Mouse (Mus musculus) T-helper 17 cell (primary cell): ENCODE results near the gene Med16.

Experiments
- in situ Hi-C, 2 experiments: fragments of 300-600 bp; cut with MboI, MseI; formaldehyde crosslinking; loops; 1 replicate in 1 of 2; 2 replicates in 1 of 2; pipeline ENCODE4 v1.15.1; 2025; ENCODE audit warnings: high pct_unique_total_duplicates in 2 of 2

Med16 gene

DNA sequence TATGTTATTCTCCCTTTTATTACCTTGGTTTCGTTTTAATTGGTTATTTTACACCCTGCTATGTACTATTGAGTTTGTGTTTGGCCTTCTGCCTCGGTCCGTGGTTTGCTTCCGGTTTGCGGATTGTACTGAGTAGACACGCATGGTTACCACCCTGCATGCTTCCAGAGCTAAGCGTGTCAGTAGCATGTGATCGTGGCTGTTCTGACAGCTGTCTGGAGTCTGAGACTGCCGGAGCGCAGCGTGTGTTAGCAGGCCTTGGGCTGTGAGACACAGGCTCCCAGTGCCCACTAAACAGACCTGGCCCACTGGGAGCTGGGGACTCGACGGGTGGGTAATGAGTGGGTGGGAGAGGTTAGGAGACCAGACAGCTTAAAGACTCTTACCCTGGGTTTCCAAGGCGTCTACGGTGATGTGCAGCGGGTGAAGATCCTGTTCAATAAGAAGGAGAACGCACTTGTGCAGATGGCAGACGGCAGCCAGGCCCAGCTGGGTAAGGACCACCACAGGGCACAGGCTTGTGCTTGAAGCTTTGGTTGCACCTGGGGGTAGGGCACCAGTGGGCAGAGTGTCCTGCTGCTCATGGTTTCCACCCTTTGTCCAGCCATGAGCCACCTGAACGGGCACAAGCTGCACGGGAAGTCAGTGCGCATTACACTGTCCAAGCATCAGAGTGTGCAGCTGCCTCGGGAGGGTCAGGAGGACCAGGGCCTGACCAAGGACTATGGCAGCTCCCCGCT is 46.5 kb downstream of the Med16 start:
- in situ Hi-C loops = loop anchor here in 1 of 2 experiments (25.0 kb wide), 1 partner anchor 1275 kb away; the partner anchor contains the start of gene Syde1

DNA sequence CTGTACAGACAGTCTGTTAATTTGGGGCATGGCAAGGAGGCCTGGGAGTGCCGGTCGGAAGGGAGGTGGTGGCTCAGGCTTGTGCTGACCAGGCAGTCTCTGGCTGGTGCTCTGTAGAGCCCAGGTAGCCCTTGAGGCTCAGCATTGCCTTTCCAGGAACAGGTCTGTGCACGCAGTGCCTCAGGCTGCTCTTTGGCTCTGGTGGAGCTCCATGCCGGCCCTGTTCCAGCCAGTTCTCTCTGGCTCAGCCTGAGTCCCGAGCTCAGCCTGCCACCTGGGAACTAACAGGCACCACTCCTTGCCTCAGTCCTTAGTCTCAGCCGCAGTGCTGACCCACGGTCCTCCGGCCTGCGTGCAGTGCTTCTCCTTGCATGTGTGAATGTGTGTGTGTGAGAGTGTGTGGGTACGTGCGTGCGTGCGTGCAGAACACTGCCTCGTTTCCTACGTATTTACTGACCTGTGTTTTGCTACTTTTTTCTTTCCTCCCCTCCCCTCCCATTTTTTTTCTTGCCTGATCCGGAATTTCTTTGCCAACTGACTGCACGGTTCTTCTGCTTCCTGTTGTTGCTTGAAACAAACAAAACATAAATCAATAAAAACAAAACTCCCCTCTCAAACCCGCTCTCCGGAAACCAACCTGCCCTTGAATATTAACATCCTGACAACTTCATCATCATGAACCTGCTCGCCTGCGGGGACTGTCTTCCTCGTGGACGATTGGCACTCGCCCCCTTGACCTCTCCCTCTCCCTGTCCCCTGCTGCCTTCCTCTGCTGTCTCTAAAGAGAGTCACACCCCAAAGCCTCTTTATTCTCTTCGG is 47.3 kb downstream of the Med16 start:
- in situ Hi-C loops = loop anchor here in 1 of 2 experiments (25.0 kb wide), 1 partner anchor 1274 kb away; the partner anchor contains the start of gene Syde1

DNA sequence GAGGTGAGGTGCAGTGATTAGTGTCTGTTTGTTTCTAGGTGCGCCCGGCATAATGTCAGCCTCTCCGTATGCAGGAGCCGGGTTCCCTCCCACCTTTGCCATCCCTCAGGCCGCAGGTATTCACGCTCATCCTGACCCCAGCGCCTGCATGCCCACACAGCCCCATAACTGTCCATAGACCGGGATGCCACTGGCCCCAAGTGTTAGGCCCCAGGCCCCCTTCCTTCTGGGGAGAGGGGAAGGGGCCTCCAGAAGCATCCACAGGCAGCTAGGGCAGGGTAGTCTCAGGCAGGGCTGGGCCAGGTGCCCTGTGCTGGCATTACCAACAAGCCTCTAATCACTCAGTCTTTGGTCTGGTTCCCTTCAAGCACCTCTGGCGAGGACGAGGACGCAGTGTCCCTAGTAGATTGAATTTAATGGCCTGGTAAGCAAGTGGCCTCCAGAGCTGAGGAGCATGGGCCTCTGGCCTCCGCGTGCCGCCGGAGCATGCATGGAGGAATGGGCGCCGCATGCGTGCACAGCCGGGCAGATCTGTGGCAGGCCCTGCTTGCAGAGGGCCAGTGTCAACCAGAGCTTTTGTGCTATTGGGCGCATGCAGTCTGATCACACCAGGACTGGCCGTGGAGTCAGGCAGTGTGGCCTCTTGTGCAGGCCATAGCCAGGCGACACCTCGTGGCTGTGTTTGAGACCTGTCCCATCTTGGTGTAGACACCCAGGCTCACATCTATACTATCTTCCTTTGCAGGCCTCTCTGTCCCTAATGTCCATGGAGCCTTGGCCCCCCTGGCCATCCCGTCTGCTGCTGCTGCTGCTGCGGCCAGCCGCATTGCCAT is 48.4 kb downstream of the Med16 start:
- in situ Hi-C loops = loop anchor here in 1 of 2 experiments (25.0 kb wide), 1 partner anchor 1273 kb away; the partner anchor contains the start of gene Syde1

DNA sequence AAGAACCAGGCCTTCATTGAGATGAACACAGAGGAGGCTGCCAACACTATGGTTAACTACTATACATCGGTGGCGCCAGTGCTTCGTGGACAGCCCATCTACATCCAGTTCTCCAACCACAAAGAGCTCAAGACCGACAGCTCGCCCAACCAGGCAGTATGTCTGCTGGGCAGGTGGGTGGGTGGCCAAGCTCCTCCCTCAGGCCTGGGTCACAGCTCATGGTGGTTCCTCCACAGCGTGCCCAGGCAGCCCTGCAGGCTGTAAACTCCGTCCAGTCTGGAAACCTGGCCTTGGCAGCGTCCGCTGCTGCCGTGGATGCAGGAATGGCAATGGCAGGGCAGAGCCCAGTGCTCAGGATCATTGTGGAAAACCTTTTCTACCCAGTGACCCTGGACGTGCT is 49.6 kb downstream of the Med16 start:
- in situ Hi-C loops = loop anchor here in 1 of 2 experiments (25.0 kb wide), 1 partner anchor 1272 kb away; the partner anchor contains the start of gene Syde1

DNA sequence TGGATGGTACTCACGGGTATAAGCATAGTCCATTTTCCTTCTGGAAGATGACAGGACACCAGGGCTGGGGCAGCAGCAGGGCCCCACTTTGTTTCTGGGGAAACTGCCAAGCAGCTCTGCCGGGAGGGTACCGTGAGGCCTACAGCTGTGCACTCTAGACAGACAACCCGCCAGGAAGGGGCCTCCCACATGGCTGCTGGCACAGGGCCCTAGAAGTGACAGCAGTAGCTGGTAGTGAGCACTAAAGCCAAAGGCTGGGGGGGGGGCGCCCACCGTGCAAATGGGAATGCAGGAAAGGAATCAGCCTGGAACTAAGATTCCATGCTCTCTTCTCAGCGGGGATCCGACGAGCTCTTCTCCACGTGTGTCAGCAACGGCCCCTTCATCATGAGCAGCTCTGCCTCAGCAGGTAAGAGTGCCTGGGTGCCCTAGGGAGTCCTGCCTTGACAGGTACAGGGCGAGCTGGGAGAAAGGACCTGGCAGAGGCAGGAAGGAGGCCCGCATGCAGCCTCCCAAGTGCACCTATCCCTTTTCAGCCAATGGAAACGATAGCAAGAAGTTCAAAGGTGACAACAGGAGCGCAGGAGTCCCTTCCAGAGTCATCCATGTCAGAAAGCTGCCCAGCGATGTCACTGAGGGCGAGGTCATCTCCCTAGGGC is 50.2 kb downstream of the Med16 start:
- in situ Hi-C loops = loop anchor here in 1 of 2 experiments (25.0 kb wide), 1 partner anchor 1271 kb away; the partner anchor contains the start of gene Syde1

DNA sequence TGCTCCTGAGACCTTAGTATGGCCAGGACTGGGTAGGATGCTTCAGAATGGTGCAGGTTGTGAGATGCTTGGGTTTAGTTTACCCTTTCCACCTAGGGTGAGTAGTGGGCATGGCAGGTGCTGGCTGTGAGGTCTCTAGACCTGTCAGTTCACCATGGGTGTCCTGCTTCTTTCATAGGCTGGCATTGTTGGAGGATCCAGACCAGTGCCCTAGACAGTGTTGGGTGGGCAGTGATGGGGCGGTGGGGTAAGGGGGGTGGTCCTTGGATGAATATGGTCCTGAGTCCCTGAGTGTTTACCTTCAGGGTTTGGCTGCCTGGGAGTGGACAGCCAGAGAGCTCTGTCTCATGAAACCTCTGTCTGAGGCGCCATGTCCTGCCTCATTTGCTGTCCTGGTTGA is 50.8 kb downstream of the Med16 start:
- in situ Hi-C loops = loop anchor here in 1 of 2 experiments (25.0 kb wide), 1 partner anchor 1271 kb away; the partner anchor contains the start of gene Syde1

DNA sequence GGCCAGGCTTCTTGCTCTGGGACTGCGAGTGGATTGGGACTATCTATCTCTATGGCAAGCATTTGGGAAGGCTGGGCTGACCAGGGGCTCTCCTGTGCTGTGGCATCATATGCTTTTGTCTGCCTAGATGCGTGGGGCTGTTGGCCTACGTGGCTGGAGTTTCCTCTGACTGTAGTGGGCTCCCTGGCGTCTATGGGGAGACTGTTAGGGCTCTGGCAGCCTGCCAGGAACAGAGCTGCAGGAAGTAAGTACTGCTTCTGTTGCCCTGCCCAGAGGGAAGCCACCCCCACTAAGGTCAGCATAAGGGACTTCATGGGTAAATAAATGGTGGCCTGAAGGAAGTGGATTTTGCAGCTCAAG is 51.3 kb downstream of the Med16 start:
- in situ Hi-C loops = loop anchor here in 1 of 2 experiments (25.0 kb wide), 1 partner anchor 1270 kb away; the partner anchor contains the start of gene Syde1

DNA sequence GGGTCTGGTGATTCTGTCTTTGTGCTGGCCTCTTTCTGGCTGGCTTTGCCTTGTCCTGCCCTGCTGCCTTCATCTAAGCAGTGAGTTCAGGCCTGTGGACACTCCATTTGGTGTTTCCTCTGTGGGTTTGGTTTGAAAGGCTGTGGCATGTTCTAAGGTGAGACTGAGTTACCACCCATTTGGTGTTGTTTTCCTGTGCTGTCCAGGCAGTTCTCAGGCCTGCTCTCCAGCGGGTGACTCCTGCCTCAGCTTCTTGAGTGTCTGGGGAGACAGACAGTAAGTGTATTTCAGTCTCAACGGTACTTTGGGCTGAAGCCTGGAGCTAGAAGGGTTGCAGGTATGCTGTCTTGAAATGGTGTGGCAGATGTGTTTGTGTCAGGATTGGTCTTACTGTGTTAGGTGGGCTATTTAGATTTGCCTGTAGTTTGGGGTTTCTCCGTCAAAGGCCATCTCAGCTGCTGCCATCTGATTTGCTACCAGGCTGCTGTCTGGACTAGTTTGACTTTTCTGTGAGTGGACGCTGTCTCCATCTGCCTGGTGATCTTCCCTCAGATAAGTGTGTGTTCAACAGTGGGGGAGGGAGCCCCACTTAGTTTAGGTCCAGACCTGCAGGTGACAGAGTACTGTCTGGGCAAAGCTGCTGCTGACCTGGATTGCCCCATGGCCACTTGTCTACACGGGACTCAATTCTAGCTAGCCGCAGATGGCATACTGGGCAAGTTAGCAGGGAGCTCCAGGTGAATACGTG is 51.8 kb downstream of the Med16 start:
- in situ Hi-C loops = loop anchor here in 1 of 2 experiments (25.0 kb wide), 1 partner anchor 1270 kb away; the partner anchor contains the start of gene Syde1

DNA sequence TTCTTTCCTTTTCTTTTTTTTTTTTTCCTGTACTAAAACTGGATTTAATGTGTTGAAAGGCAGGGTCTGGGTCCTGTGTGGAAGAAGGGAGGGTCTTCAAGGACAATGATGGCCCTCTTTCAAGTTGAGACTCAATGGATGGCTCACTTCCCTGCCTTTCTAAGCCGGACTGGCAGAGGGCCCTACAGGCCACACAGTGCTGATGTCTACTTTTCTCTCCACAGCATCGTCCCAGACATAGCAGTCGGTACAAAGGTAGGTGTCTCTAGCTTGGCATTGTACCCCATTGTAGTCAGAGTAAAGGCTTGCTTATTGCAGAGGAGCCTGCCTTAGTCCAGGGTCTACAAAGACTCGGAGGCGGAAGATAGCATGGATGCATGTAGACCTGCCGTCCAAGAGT is 52.4 kb downstream of the Med16 start:
- in situ Hi-C loops = loop anchor here in 1 of 2 experiments (25.0 kb wide), 1 partner anchor 1269 kb away; the partner anchor contains the start of gene Syde1

DNA sequence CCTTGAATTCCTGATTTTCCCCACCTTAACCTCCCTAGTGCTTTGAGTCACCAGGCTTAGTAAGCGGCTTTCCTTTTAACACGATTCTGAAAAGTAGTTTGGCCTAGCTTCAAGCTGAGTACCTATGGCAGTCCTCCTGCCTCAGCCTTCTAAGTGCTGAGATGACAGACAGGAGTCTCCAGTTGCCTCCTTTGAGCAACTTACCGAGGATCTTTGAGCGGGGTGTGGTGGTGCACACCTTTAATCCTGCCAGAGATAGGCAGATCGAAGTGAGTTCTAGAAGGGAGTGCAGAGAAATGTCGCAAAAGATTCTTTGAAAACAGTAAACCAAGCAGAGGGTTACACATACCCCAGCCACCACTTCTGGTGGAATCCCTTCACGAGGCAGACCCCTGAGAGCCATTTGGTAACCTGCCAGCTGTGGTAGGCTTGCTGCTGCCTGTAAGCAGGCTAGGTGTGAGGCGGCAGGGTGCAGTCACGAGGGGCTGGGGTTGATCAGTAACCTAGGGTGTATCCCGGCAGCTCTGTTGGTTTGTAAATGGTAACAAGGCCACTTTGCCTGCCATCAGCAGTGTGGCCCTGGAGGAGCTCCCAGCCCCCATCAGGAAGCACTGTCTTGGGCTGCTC is 53.1 kb downstream of the Med16 start:
- in situ Hi-C loops = loop anchor here in 1 of 2 experiments (25.0 kb wide), 1 partner anchor 1268 kb away; the partner anchor contains the start of gene Syde1

DNA sequence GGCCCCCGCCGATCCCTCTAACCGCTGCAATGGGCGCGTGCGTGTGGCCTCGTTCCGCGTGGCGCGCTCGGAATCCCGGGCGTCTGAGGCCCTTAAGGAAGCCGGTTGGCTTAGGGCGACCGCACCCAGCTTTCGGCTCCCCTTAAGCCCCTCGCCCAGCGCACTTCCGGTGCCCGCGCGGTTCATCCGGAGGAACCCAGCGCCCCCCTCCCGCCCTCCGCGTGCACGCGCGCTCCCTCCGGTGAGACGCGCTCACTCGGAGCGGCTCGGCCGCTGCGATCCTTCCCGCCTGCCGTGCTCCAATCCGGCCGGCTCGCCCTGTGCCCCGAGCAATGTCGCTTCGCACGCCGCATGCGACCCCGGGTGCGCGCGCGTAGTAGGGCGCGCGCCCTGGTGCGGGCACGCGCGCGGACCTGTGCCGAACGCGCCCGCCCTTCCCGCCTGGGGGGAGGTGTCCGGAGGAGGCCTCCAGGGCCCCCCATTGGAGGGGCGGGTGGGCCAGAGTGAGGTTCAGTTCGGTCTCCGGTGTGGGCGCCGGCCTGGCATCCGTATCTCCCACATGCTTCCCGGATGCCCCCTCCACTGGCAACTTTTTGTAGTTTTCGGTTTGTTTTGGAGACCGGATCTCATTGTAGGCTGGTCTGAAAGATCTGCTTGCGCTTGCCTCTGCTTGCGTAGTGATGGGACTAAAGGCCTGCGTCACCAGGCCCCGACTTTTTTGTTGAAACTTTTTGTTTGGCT is 53.8 kb downstream of the Med16 start:
- in situ Hi-C loops = loop anchor here in 1 of 2 experiments (25.0 kb wide), 1 partner anchor 1268 kb away; the partner anchor contains the start of gene Syde1

DNA sequence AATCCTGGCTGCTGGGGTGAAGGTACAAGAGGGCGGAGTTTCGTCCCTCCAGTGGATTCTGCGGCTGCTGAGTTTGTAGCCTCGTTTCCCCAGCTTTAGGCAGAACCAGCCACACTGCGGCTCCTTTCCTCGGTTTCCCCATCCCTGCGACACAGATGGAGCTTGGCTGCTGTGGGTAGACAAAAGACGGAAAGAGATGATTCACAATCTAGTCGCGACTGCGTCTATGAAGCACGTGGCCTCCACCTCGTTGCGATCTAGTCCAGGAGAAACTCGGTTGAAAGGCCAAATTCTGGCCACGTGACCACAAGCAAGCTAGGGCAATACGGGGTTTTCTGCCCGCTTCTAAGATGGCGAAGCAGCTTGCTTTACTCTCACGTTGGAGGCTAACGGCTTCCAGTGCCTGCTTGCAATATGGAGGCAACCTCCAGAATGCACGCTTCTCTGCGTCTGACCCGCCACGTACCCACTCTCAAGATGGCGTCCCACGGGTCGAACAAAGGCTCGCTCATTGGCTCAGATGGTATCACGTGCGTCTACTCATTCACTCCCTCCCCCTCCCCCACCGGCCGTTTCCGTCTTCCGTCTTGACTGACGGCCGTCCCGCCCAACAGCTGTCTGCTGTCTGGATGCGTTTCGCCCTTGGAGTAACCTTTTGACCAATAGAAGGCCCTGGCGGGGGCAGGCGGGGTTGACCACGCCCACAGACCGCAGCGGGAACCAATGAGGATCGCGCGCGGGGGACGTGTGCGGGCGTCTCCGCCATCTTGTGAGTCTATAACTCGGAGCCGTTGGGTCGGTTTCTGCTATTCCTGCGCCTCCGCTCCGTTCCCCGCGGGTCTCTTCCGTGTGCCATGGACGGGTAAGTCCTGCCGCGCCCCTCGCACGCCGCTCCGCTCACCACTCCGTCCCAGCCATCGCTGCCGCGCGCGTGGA is 54.6 kb downstream of the Med16 start, which contains the start of gene Ptbp1:
Gene Ptbp1, plus strand, starts transcription at position 568 of the 936 bp plus-strand sequence.
- in situ Hi-C loops = loop anchor here in 1 of 2 experiments (25.0 kb wide), 1 partner anchor 1267 kb away; the partner anchor contains the start of gene Syde1

DNA sequence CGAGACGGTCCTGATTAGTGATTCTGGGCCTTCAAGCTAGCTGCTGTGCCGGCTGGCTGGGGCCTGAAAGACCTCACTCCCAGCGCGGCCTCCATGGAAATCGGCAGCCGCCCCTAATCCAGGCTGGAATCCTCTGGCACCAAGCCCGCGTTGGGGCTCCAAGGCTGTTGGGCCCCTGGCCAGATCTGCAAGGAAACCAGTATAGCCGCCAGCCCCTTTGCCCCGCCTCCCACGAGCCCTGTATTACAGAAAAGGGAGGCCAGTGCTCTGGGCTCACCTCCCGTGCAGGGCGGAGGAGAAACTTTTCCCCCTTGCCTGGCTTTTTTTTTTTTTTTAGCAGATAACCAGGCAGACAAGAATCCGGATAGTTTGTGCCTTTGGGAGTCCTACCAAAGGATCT is 55.3 kb downstream of the Med16 start:
- in situ Hi-C loops = loop anchor here in 1 of 2 experiments (25.0 kb wide), 1 partner anchor 1266 kb away; the partner anchor contains the start of gene Syde1

DNA sequence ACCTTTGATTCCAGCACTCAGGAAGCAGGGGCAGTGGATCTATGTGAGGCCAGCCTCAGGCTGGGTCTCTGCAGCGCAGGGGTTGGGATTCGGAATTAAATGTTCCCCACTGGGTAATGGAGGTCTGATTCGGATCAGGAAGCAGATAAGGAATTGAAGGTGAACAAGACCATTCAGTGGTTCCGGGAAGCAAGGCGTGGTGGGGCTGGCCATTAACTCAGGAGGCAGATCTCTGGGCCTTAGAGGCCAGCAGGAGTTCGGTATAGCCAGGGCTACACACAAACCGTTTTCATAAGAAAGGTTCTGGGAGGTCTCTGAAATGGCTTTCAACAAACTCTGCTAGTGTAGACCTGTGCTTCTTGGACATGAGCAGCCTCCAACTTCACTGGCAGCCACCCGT is 55.9 kb downstream of the Med16 start:
- in situ Hi-C loops = loop anchor here in 1 of 2 experiments (25.0 kb wide), 1 partner anchor 1266 kb away; the partner anchor contains the start of gene Syde1

DNA sequence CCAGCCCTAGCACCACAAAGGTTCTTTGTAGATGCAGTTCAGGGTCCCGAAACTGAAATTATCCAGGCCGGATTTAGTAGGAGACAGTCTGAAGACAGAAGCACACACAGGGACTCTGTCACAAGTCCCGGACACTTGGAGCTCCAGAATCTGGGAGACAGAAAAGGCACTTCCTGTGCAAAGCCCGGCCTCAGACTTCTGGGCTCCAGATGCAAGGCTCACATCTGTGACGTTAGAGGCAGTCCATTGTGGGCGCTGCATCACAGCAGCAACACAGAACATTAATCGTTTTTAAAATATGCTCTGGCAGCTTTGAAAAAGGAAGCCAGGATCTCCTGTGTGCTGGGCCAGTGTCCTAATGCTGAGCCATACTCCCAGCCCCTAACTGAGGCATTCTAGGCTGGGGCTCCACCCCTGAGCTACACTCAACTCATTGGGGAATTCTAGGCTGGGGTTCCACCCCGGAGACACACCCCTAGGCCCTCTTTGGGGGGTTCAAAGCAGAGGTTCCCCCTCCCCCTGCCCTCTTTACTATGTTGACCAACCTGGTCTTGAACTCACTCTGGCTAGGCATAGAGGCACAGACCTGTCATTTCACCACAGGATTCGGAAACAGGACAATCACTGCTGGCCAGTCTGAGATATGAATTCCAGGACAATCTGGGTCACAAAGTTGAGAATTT is 56.5 kb downstream of the Med16 start:
- in situ Hi-C loops = loop anchor here in 1 of 2 experiments (25.0 kb wide), 1 partner anchor 1265 kb away; the partner anchor contains the start of gene Syde1

DNA sequence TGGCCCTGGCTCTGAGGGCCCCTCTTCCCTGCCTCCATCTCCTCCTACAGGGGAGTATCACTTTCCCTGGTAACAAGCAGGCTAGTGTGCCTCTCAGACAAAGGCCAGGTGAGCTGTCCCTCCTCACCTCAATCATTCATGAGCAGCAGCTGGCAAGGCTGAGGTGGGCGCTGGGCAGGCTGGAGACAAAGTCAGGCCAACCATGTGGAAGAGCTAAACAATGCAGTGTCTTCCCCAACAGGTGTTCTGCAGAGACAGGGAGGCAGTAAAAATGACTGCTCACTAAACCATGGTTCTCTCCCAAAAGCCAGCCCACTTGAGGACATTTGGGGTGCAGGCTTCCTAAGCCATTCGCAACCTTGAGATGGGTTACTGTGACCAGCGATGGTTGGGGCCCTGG is 57.1 kb downstream of the Med16 start:
- in situ Hi-C loops = loop anchor here in 1 of 2 experiments (25.0 kb wide), 1 partner anchor 1264 kb away; the partner anchor contains the start of gene Syde1
